Mouse (Mus musculus) telencephalon, adult 2 months (tissue): ENCODE data around the gene Ogfod2.

ENCODE experiments used
- DNase-seq: peaks from one replicate; pipeline ENCODE4 v3.0.0-alpha.2; 2011; ENCODE audit warnings: low read depth, low spot score

The Ogfod2 gene

DNA sequence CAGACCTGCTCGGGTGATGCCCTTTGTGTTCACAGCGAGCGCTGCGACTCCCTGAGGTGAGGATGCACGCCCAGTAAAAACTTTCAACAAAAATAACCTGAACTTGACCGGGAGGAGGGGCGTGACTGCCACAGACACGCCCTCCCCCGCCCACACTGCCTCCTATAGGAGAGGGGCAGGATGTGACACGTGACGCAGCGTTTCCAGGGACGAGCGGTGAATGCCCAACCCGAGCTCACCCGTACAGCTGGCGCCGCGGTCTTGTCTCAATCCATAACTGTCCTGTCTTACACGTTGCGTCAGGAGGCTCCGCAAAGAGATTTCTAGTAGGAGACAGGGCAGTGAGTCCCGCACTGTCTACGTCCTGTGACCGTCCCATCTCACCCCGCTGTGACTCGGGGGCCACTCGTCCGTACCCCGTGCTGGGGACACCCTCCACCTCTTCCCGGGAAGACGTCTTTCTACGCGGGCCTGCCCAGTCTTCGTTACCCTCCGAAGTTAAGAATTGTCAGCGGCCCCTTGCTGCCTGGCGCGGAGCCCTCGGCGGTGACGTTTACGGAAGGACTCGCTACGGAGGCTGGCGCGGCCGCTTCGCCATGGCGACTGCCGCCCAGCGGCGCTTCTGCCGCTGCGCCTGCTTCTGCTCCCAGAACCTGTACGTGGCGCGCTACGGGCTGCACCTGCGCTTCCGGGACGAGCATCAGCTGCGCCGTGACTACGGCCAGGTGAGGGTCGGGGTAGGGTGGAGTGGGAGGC lies at the start of gene Ogfod2:
Ogfod2 (plus strand) TSS at position 556 of the 756 bp plus-strand sequence.
- DNase-seq, result peak; percentile 97

DNA sequence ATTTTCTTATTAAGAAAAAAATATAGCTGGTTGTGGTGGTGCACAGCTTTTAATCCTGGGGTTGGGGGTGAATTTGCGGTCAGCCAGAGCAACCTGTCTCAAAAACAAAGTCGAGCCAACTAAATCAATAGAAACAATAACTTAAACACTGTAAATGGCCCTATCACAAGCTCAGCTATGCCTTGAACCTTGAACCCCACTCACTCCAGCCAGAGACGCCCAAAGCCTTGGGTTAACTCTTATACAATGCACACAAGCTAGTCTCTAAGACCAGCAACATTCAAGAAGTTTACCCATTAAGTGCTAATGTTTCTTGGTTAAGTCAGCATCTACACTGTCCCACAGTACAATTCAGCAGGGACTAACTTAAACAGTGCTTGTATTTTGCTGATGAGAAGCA lies 42.4 kb upstream of the Ogfod2 start:
- no peak for DNase-seq

DNA sequence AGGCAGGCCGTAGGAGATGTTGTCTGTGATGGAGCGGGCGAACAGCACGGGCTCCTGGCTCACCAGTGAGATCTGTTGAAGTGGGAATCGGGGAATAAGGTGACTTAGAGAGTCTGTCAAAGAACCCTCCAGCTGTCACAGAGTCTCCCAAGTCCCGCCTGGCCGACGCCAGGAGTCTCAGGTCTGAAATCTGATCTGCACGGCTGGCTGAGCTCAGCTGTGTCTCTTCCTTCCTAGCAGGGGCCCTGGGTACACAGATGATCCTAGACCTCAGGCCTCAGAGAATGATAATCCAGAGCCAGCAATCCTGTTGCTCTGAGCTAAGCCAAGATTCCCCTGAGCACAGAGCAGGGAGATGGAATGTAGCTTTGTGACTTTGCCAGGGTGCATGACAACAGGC lies 38.4 kb upstream of the Ogfod2 start:
- DNase-seq, result no peak

DNA sequence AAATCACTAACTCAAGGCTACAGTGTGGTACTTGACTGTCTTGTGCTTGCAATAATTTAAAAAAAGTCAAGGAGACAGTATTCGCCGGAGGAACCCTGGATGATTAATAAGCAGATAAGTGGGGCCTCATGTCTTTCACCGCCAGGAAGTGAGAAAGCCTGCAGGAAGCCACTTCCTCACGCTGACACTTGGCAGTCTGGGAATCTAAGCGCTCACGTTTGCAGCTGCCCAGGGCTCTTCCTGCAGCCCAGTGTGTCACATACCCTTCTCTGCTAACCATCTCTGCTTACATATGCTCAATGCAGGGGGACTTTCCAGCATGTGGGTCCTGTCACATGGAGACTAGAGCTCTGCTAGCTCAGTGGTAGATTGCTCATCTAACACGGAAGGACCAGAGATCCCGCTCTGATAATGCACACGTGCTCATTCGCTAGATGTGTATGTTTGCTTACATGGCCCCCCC lies 37.2 kb upstream of the Ogfod2 start:
- DNase-seq, result no peak

DNA sequence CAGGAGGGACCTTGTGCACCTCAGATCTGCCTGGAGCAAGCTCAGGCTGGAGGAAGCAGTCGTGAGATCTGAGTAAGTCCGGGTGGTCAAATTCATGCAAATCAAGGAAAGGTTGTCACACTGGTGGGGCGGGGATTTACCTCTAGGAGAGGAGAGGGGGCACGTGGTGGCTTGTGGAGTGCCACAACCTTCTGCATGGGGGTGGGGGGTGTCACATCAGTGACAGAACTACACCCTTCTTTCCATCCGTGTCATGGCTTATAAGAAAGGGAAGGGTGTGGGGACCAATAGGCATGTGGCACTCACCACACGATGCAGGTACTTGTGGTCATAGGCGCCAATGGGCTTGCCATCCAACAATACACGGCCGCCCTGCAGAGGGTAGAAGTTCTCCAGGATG lies 36.4 kb upstream of the Ogfod2 start:
- DNase-seq, result no peak

DNA sequence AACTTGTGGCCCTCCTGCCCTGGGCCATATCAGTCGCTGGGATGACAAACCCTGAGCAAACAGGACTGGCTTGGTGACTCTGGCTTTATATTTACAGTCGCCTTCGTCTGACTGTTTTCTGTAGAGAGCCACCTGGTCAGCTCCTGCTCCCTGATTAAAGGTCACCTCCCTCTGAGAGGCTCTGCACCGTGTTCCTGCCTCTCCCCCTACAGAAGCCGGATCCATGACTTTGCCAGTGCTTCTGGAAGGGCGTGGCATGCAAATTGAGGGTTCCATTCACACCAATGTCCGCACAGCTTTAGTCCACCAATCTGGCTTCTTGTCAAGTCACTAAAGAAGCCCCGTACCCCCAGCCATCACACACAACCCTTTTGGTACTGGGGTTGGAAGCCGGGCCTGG lies 35.5 kb upstream of the Ogfod2 start:
- DNase-seq, result no peak

DNA sequence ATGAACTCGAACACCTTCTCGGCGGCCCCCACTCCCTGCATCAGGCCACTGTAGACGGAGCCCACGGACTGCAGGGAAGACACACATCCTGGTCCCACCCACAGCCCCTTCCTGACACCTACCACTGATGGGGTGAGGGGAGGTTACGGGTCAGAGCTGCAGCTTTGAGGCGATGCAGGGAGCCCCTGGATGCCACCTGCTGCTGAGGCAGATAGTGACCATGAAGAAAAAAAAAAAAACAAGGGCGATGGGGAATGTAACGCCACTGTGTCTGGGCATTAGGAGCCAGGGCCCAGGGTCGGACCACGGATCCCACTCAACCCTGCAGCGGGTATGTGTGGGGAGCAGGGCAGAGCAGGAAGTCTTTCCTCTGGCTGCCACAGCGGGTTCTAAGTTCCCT lies 34.9 kb upstream of the Ogfod2 start:
- DNase-seq, result no peak

DNA sequence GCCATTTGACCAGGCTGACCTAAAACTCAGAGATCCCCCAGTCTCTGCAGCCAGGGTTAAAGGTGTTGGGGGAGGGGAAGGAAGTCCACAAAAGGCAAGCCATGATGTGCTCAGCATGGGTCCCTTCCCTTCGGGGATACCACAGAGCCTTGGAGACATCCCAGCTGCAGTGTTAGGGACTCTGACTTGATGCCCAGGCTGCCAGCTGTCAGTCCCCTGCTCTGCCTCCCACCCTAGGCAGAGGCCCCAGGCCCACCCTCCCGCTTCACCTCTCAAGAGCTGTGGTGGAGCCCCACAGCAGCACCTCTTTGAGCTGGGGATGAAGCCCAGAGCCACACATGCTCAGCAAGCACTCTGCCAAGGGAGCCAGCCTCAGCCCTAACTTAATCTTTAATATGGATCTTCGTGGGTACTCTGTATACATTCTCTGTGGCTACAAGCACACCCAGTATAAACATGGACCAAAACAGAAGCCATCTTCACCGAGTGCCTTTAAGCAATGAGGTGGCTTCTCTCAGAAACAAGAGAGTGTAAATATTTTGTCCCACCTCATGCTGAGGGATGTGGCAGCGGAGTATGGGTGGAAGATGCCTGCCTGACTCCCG lies 34.1 kb upstream of the Ogfod2 start:
- no peak for DNase-seq

DNA sequence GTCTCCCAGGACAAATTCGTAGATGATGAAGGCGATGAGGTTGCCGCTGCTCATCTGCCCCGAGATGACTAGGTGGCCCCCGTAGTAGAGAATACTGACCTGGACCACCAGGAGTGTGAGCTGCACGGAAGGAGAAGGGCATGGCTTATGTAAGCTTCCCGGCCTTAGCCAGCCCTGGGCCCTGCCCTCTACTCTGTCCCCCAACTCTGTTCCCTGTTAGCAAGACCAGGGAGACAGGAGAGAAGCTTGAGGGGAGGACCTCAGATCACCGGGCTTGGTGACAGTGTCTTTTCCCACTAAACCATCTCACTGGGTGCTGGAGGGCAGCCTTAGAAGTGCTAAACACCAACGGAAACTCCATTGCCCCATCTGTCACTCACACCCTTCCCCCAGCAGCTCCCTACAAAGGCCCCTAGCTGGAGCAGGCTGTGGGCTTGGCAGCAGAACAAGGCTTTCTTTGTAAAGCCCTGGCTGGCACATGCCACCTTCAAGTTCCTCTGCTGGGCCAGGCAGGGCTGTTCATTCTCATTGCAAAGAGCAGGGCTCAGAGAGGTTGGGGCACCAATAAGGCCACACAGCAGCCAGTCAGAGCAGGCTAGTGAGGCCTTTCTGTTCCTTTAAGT lies 33.2 kb upstream of the Ogfod2 start:
- DNase-seq, result peak; percentile 72

DNA sequence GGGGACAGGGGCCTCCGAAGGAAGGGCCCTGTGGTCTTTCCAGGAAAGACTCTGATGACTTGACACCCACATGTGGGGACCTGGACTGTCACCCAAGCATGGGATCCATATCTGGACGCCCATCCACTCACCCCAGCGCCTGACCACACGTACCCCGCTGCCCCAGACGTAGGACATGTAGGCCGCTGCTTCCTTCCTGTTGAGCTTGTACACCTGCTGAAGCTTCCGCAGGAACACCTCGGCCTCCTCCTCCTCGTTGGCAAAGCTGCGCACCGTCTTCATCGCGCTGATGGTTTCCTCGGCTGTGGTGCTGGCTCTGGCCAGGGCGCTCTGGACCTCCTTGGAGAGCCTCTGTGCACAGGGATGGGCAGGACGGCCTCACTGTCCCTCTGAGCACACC lies 32.2 kb upstream of the Ogfod2 start:
- no peak for DNase-seq

DNA sequence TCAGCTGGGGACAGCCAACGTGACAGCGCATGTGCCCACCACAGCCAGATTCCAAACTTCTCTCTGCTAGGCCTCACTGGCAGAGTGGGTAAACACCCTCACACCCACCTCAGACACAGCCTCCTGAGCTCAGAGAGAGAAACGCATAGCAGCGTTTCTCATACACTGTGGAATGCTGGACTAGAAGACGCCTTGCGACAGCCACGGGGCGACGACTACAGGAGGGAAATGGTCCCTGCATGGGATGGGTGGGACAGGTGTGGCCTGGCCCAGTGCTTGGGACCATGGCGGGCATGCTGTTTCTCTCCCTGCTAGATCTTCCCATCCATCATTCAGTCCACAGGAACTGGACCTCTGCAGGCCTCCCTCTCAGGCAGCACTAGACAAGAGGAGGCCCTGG lies 29.6 kb upstream of the Ogfod2 start:
- no peak for DNase-seq

DNA sequence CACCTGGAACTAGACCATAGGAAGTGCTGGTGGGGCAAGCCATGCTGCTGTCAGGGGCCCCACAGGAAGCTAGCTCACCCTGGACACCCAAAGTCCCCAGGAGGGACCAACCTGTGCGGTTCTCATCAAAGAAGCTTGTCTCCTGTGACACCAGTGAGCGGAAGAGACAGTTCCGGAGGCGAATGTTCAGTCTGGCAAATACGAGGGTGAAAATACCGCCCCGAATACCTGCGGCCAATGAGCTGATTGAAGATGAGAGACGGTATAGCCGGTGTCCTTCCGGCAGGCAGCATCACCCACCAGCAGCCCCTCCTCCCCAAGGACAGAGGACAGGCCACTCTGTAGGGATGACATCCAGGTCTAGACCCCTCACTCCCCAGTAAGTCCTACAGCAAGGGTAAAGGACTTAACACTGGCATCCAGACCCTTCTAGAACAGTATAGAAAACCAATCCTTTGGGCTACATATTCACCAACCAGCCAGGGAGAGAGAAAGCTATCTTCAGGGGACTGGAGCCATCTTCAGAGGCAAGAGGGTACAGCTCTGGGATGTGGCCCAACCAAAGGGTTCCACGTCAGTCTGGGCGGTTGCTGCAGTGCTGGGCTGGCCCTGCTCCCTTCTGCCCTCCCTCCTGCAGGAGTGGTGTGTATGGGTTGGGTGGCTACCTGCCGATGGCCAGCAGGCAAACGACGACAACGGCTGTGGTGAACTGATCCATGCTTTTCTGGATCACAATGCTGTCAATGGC lies 29.0 kb upstream of the Ogfod2 start:
- DNase-seq, result no peak

DNA sequence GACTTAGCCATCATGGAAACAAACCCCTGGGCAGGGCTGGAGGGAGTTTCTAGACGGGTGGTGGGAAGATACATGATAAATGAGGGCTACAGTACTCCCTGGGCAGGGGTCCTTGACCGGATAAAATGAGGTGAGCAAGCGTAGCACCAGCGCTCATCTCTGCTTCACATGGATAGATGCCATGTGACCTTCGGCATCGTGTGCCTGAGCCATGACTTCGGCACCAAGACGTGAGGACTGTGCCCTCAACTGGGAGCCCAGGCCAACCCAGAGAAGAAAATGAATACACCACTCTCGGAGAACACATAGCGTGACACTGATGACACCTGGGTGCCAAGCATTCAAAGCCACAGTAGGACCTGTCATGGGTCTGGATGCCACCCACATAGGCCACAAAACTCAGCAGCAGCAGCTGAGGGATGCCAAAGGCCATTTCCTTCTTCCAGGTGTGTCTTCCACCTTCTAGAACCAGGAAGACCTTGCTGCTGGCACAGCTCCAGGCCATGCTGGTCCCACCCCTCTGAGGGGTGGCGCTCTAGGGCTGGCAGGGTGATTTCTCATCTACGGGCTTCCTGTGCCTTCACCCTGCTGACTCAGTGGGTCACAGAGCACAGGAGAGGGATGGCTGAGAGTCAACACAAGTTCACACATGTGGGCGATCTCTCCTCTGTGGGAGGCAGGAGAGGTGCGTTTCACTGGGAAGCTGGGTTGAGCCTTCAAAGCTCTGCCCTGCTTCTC lies 28.1 kb upstream of the Ogfod2 start:
- DNase-seq, result no peak

DNA sequence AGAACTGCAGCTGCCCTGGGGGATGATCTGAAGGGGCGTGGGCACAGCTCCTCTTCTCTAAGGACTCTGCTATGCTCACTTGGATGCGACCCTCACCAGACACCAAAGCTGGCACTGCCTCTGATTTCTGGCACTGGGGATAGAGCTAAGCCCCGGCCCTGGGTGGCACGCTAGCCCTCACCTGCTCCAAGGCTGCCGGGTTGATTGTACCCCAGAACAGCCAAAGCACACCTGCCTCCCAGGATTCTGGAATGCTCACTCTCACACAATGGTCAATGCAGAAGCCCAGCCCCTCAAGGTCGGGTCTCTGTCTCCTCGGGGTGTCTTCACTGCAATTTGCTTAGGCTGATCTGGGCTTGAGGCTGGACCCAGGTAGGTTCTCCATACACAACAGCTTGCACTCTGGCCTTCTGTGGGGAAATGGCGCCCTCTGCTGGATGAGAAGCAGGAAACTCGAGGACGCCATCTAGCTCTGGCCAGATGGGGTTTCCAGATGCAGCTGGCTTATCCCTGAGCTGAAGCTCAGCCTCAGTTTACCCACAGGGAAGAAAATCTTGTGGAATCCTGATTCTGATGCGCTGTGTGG lies 27.4 kb upstream of the Ogfod2 start:
- DNase-seq, result no peak

DNA sequence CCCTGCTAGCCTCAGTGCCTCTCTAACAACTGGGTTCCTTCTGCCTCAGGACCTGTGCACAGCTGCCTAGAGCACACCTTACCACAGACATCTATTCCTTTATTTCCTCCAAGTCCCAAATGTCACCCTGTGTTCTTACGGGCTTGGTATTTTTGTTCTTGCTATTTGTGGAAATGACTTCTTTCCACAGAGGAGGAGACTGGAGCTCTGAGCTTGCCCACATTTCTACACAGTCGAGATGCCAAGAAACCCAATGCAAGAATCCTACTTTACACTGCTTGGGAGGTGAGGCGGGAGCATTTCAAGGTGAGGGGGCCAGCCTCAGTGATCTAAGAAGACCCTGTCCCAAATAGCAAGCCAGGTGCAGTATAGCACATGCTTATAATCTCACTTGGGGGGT lies 26.6 kb upstream of the Ogfod2 start:
- peak; percentile 76 for DNase-seq

DNA sequence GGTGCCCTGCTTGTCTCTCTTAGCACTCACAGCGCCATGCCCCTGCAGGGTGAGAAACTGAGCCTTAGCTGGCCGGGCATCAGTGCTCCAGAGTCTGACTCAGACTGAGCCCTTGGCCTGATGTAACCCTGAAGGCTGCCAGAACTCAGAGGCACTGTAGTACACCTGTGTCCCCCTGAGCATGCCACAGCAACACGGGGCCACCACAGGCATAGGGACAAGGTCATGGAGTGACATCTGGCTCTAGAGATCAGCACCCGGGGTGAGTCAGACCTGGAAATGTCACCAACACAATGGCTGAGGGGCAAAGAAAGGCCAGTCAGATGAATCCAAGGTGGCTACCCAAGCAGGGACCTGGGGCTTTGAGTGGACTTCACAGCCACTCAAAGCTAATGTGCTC lies 25.2 kb upstream of the Ogfod2 start:
- DNase-seq, result no peak

DNA sequence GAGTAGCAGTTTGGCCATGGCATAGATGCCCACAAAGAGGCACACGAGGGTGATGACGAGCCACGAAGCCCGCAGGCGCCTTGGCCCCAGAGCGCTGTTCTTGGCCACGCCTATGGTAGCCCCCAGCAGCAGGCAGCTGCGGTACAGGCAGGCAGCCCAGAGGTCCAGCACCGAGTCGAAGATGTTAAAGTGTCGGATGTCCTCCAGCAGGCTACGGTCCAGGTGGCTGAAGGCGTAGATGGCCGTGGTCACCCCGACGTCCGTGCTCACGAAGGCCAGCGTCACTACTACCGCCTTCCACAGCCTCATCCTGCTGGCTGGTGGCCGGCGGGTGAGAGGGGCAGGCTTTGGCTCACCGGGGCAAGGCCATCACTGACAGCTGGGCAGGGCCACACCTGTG lies 22.2 kb upstream of the Ogfod2 start:
- no peak for DNase-seq

DNA sequence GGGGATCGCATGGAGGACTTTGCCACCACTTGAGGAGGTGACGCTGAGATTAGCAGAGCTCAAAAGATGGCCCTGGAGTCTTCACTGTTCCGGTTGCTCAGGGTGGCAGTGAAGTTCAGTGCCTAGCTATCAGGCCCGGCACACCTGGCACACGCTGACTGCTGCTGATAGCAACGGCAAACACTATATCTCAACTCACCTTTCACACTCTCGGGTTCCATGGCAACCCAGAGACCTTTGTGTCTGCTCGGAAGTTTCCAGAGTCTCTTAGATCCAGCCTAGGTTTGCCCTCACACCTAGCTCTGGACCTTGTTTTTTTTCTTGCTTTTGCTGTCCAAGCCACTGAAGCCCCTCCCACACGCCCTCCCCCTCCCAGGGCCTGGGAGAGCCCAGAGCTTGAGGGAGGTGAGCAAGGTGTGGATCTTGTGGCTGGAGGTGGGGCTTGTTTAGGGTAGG lies 20.1 kb upstream of the Ogfod2 start:
- no peak for DNase-seq

DNA sequence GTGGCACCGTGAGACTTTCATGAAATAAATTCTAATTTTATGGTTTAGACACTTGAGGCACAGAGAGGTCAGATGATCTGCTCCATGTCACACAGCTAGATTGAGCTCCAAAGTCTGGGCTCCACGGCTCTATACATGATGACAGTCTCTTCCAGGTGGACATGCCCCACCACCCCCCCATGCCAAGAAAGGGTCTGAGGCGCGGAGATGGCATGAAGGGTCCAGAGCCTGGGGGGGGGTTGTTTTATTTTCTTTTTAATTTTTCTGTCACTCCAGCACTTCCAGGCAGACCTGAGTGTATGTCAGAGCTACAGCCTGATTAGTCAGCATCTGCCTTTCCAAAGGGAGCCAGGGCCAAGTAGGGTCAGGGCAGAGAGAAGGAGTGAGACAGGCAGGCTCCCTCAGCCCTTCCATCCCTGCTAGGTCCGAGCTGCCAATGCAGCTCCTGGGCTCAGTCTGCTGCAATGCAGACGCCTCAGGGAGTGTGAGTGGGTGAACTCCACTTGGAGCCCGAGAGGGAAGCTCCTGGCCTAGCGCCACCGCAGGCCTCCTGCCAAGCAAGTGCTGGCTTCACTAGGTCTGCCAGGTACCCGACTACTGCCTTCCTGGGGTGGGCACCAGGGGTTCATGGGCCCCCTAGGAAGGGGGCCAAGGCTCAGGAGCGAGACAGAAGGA lies 18.8 kb upstream of the Ogfod2 start:
- peak; percentile 70 for DNase-seq

DNA sequence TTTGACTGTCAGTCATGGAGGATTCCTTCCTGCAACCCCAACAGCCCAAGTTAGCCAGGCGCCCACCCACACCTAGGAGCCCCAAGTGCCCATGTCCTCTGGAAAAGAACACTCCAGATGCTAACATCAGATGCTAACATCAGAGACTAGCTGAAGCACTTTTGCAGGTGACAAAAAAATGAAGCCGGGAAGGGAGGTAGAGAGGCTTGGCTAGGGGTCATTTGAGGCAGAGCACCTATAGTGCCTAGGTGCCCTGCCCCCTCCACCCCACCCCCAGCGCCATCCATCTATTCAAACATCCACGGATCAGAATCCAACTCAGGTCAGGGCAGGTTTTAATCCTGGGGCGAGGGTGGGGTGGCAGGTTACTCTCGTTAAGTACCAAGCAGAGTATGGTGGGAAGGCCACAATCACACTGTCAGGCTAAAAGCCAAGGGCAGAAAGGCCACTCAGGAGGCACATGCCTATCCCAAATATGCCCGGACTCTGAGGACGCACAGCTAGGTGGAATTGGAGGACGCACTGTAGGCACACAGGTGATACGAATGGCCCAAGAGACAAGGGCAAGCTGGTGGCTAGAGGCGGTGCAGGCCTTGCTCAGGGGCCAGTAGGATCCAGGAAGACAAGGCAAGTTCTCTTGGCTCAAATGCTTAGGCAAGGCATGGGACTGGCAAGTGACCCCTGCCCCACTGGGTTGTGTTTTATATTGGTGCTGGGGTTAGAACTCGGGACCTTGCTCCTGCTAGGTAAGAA lies 18.1 kb upstream of the Ogfod2 start:
- no peak for DNase-seq
